Comparison of ENCODE assay signal across 8 mouse cellular contexts in the genomic region with DNA sequence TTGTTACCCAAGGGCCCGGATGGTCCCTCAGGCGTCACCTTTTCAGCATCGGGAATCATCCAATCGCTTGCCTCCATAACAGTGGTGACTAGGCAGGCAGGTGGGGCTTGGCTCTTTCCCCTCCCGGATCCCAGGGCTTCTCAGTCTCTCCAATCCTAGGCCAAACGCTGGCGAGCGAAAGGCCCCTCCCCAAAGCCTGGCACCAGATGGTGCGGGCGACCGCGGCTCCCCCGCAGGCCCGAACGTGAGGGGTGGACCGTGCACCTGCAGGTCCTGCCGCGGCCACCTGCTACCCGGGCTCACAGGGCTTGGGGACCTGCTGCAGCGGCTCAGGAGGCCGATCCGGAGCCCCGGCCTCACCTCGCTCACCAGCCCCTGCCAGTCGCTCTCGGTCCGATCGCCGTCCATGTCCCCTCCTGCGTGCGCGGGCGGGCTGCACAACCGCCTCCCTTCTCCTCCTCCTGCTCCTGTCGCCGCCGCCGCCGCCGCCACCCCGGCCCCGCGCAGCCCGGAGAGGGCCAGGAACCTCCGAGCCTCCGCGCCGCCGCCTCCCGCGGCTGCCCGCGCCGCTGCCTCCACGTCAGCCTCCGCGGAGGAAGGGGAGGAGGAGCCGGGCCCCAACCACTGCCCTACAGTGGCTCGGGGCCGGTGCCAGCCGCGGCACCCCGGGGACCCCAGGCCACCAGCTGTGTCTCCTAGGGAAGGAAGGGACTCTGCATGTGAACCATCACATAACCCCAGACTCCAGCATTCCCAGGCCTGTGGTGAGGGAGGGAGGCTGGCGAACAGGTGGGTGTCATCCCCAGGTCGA. TPM values are rescaled to one million over a fixed set of nuclear protein-coding genes. Genes with fewer than 3 reads are reported as not detected.
A peak's percentile ranks its signal among the peaks of the same experiment; 100 is the strongest.
DNase-seq lines count a peak whose midpoint lies in the region; ATAC-seq and TF ChIP-seq lines count a peak whose summit lies in the region.

A gene (minus strand): TSS at position 531 of the 811 bp plus-strand sequence.

- H3K27ac ChIP-seq in spleen, adult 2 months (ENCODE audit: insufficient read depth, low read length), result no peak within 1 kb of the TSS
- peak within 1 kb of the TSS; percentile 51; the same call in 1 of the 2 replicates for H3K27ac ChIP-seq in forebrain, embryonic 12.5 days
- H3K27ac ChIP-seq in heart, embryonic 14.5 days (replicated peaks in 1 of 2; ENCODE audit: control insufficient read depth in 1 of 2, insufficient read depth in 1 of 2, low read depth in 2 of 2, low read length in 2 of 2), result peak within 1 kb of the TSS in 1 of 2 experiments; percentile 14; a peak in 1 of 4 replicates
- no peak within 1 kb of the TSS for H3K27ac ChIP-seq in limb, embryonic 15.5 days
- peak within 1 kb of the TSS; percentile 83 for H3K27ac ChIP-seq in midbrain, embryonic 16.5 days (ENCODE audit: low read length)
- H3K27ac ChIP-seq in testis, adult 2 months (ENCODE audit: control insufficient read depth, insufficient read depth, low read depth, low read length), result no peak within 1 kb of the TSS

- H3K4me3 ChIP-seq in spleen, adult 2 months (ENCODE audit: extremely low read depth, insufficient read depth, insufficient read length), result peak within 1 kb of the TSS; percentile 34; the same call in 1 of the 2 replicates
- peak within 1 kb of the TSS; percentile 69 for H3K4me3 ChIP-seq in forebrain, embryonic 12.5 days (replicated peaks)
- H3K4me3 ChIP-seq in heart, embryonic 14.5 days (ENCODE audit: control insufficient read depth in 1 of 2, insufficient read depth in 1 of 2, low read depth in 1 of 2, low read length in 2 of 2), result peak within 1 kb of the TSS; percentile 72 to 76
- peak within 1 kb of the TSS; percentile 54 for H3K4me3 ChIP-seq in limb, embryonic 15.5 days
- peak within 1 kb of the TSS; percentile 77 for H3K4me3 ChIP-seq in midbrain, embryonic 16.5 days (ENCODE audit: low read depth, low read length)
- peak within 1 kb of the TSS; percentile 77 for H3K4me3 ChIP-seq in testis, adult 2 months (ENCODE audit: control insufficient read depth, low read depth, low read length)

- no peak for DNase-seq in spleen, adult 2 months (ENCODE audit: low read depth in 1 of 2, low spot score in 2 of 2)
- DNase-seq in spleen, postnatal 36 days (ENCODE audit: low spot score in 2 of 2), result no peak
- DNase-seq in kidney, postnatal 10 days, result peak; percentile 76

- ATAC-seq in forebrain, embryonic 12.5 days (ENCODE audit: low FRiP score), result peak; percentile 91
- ATAC-seq in heart, embryonic 14.5 days (ENCODE audit: insufficient number of reproducible peaks, insufficient read depth, low FRiP score, low read depth), result peak; percentile 58
- ATAC-seq in limb, embryonic 15.5 days (ENCODE audit: insufficient number of reproducible peaks, low FRiP score, low TSS enrichment, low read depth), result peak; percentile 46
- peak; percentile 97 for ATAC-seq in midbrain, embryonic 16.5 days

- H3K4me1 ChIP-seq in spleen, adult 2 months (ENCODE audit: control insufficient read depth, insufficient read depth, insufficient read length), result peaks cover 5% of the 10 kb centered on the region
- H3K4me1 ChIP-seq in forebrain, embryonic 12.5 days, result peaks cover 8% of the 10 kb centered on the region
- peaks cover 2 to 5% of the 10 kb centered on the region in 2 experiments; a peak in 2 of 4 replicates for H3K4me1 ChIP-seq in heart, embryonic 14.5 days (ENCODE audit: control insufficient read depth in 2 of 2, insufficient read depth in 2 of 2, low read length in 2 of 2)
- peaks cover 15% of the 10 kb centered on the region for H3K4me1 ChIP-seq in limb, embryonic 15.5 days
- peaks cover 7% of the 10 kb centered on the region for H3K4me1 ChIP-seq in midbrain, embryonic 16.5 days (ENCODE audit: control insufficient read depth, insufficient read depth, low read length)
- H3K4me1 ChIP-seq in testis, adult 2 months (ENCODE audit: control insufficient read depth, insufficient read depth, low read length), result peaks cover 3% of the 10 kb centered on the region; the same call in 1 of the 2 replicates

- H3K4me2 ChIP-seq in forebrain, embryonic 12.5 days, result peak within 1 kb of the TSS; percentile 68
- H3K4me2 ChIP-seq in heart, embryonic 14.5 days (ENCODE audit: low read length), result peak within 1 kb of the TSS; percentile 95
- peak within 1 kb of the TSS; percentile 95 for H3K4me2 ChIP-seq in limb, embryonic 15.5 days
- peak within 1 kb of the TSS; percentile 71 for H3K4me2 ChIP-seq in midbrain, embryonic 16.5 days (ENCODE audit: low read length)

- TF ChIP-seq POLR2A in spleen, adult 2 months (IDR thresholded peaks at IDR 0.05; ENCODE audit: low read depth, low read length), result no peak
- TF ChIP-seq POLR2A in testis, adult 2 months (IDR thresholded peaks at IDR 0.05; ENCODE audit: control insufficient read depth, low read depth, low read length), result no peak

- peaks cover 8% of the 10 kb centered on the region; the same call in 1 of the 2 replicates for H3K27me3 ChIP-seq in spleen, adult 2 months (ENCODE audit: control insufficient read depth, insufficient read depth, low read length)
- 0 out of 2 replicates have a peak, but pooled peaks cover 4% of the 10 kb centered on the region for H3K27me3 ChIP-seq in forebrain, embryonic 12.5 days
- H3K27me3 ChIP-seq in heart, embryonic 14.5 days (ENCODE audit: control insufficient read depth, insufficient read depth, low read length), result no peaks in the 10 kb centered on the region
- H3K27me3 ChIP-seq in limb, embryonic 15.5 days, result peaks cover 26% of the 10 kb centered on the region; the same call in 1 of the 2 replicates
- no peaks in the 10 kb centered on the region for H3K27me3 ChIP-seq in midbrain, embryonic 16.5 days (ENCODE audit: control insufficient read depth, insufficient read depth, low read depth, low read length)
- H3K27me3 ChIP-seq in testis, adult 2 months (ENCODE audit: control insufficient read depth, insufficient read depth, low read length), result no peaks in the 10 kb centered on the region

- no peak for TF ChIP-seq CTCF in spleen, adult 2 months (IDR thresholded peaks at IDR 0.05; ENCODE audit: extremely low read depth, insufficient read depth, insufficient read length, insufficient replicate concordance)
- TF ChIP-seq CTCF in testis, adult 2 months (IDR thresholded peaks at IDR 0.05; ENCODE audit: control insufficient read depth, insufficient read depth, insufficient replicate concordance, low read depth, low read length), result no peak

- no peaks in the 10 kb centered on the region for H3K9me3 ChIP-seq in forebrain, embryonic 12.5 days
- H3K9me3 ChIP-seq in heart, embryonic 14.5 days (ENCODE audit: control insufficient read depth, low read length), result no peaks in the 10 kb centered on the region
- H3K9me3 ChIP-seq in limb, embryonic 15.5 days, result no peaks in the 10 kb centered on the region
- no peaks in the 10 kb centered on the region for H3K9me3 ChIP-seq in midbrain, embryonic 16.5 days (replicated peaks; ENCODE audit: control insufficient read depth, low read length, poor library complexity, severe bottlenecking)

- peak within 1 kb of the TSS; percentile 79 for H3K9ac ChIP-seq in forebrain, embryonic 12.5 days
- peak within 1 kb of the TSS; percentile 92 for H3K9ac ChIP-seq in heart, embryonic 14.5 days (ENCODE audit: low read length)
- H3K9ac ChIP-seq in limb, embryonic 15.5 days, result peak within 1 kb of the TSS; percentile 50
- H3K9ac ChIP-seq in midbrain, embryonic 16.5 days (ENCODE audit: low read depth, low read length), result peak within 1 kb of the TSS; percentile 77

- 3% methylated on average over 65 of the region's 65 CpGs for WGBS in spleen, adult 2 months
- under 1% methylated on average over 57 of the region's 65 CpGs for WGBS in forebrain, embryonic 12.5 days
- WGBS in heart, embryonic 14.5 days, result 2% methylated on average over 47 of the region's 65 CpGs
- under 1% methylated on average over 56 of the region's 65 CpGs for WGBS in limb, embryonic 15.5 days
- 2% methylated on average over 56 of the region's 65 CpGs for WGBS in midbrain, embryonic 16.5 days

- H3K36me3 ChIP-seq in spleen, adult 2 months (ENCODE audit: control insufficient read depth, insufficient read depth, low read length), result no peaks in the 10 kb centered on the region
- no peaks in the 10 kb centered on the region for H3K36me3 ChIP-seq in forebrain, embryonic 12.5 days (replicated peaks)
- no peaks in the 10 kb centered on the region for H3K36me3 ChIP-seq in heart, embryonic 14.5 days (ENCODE audit: control insufficient read depth, insufficient read depth, low read length)
- H3K36me3 ChIP-seq in limb, embryonic 15.5 days, result no peaks in the 10 kb centered on the region
- no peaks in the 10 kb centered on the region for H3K36me3 ChIP-seq in midbrain, embryonic 16.5 days (ENCODE audit: control insufficient read depth, insufficient read depth, low read length)
- H3K36me3 ChIP-seq in testis, adult 2 months (ENCODE audit: control insufficient read depth, insufficient read depth, low read length), result no peaks in the 10 kb centered on the region

RNA-seq across cellular contexts. Expression of the gene that starts here (rescaled TPM):
- polyA plus RNA-seq in spleen, adult 2 months (2012; rRNA removed), result 0.27 and 0.40 TPM in 2 replicates
- 5.5 and 5.9 TPM in 2 replicates for polyA plus RNA-seq in forebrain, embryonic 12.5 days (2016; fragmentation: Nextera tagmentation; extraction: Ambion mirVana)
- 2.4 and 3.1 TPM in 2 replicates for polyA plus RNA-seq in heart, embryonic 14.5 days (2014; fragmentation: Nextera tagmentation; extraction: Ambion mirVana)
- 2.8 and 3.3 TPM in 2 replicates for polyA plus RNA-seq in limb, embryonic 15.5 days (2015; fragmentation: Nextera tagmentation; extraction: Ambion mirVana)
- polyA plus RNA-seq in midbrain, embryonic 16.5 days (2015; fragmentation: Nextera tagmentation; extraction: Ambion mirVana), result 15.1 and 15.4 TPM in 2 replicates
- 0.45 and 0.52 TPM in 2 replicates for polyA plus RNA-seq in testis, adult 2 months (2012; rRNA removed)

Comparison
In these comparisons a context has a peak if more than half of its experiments do, and no peak if none do; other contexts are left out.
1. H3K27ac ChIP-seq: peak in forebrain, embryonic 12.5 days (single experiment) and midbrain, embryonic 16.5 days (single experiment); none in spleen, adult 2 months (single experiment), limb, embryonic 15.5 days (single experiment) and testis, adult 2 months (single experiment).
2. ATAC-seq: peak in every context shown above with its lines; median percentile 97 in midbrain, embryonic 16.5 days; 91 in forebrain, embryonic 12.5 days; 58 in heart, embryonic 14.5 days; 46 in limb, embryonic 15.5 days.
3. Peak in every context shown above with its lines, with median percentiles within 50 percentile points of each other: H3K4me3 ChIP-seq, H3K4me2 ChIP-seq and H3K9ac ChIP-seq.